Mouse (Mus musculus): ENCODE measurements around the gene Ddx10. TPM values are rescaled to one million over a fixed set of nuclear protein-coding genes. Genes with fewer than 3 reads are reported as not detected.

Gene Ddx10
- 10 to 100 TPM; 20.1 to 20.8 (median 20.3) TPM for total RNA-seq (2022)

DNA sequence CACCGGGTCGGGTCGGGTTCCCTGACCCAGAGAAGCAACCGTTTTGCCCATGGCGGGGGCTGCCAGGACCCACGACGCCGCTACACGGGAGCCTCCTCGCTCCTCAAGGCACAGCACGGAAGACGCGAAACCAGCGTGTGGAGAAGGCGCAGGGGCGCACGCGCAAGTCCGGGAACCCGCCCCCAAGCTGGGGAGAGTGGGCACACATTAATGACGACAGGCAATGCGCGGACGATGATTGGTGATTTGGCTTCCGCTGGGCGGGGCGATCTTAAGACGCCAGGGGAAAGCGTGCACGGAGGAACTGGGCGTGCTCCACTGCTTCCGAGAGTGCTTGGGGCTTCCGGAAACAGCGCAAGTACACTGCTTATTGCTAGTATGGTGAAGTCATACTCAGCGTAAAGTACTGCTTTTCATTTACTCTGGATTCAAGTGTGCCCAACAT is at the start of gene Ddx10:
Gene Ddx10, minus strand, starts transcription at position 101 of the 445 bp plus-strand sequence.
- peak; percentile 97 to 99 for DNase-seq (ENCODE audit: low spot score in 2 of 2)

DNA sequence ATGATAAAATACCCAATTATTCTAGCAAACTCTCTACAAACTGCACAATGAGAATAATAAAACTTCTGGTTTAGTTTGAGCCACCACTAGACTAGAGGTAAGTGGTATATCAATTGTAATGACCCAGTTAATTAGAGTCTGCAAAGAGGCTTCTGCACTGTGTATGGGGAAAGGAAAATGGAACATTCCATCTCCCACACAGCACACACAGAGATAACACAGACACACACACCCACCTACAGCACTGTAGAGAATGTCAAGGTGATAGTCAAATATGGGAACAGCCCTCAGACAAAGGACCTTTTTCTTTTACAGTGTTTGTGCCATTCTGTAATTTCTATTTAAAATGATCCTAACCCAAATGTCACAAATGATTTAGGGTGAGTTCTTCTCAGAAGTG is 45.0 kb upstream of the Ddx10 start:
- DNase-seq (ENCODE audit: low spot score in 2 of 2) = no peak

GRCm38 (mm10) chr9:53290006-53290405 is 42.2 kb upstream of the Ddx10 start:
- no peak for DNase-seq (ENCODE audit: low spot score in 2 of 2)

- no peak for DNase-seq (ENCODE audit: low spot score in 2 of 2)
These were observed 38.9 kb upstream of the Ddx10 start for GRCm38 (mm10) chr9:53286793-53287192.

DNA sequence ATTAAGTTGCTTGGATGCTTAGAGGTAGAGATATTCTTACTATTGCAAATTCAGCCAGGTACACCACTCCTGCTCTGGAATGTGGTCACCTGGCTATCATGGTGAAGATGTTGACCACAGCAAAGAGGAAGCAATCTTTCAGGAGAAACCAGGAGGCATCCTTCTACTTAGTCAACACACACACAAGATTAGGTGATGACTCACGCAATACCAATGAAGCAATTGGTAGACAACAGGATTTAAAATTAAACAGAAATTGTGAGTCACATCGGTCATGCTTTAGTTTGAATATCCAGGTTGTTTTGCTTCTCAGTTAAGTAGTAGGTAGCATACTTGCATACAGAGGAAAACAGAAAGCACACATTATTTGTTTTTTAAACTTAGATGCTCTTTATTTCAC is 31.1 kb upstream of the Ddx10 start:
- no peak for DNase-seq (ENCODE audit: low spot score in 2 of 2)

DNA sequence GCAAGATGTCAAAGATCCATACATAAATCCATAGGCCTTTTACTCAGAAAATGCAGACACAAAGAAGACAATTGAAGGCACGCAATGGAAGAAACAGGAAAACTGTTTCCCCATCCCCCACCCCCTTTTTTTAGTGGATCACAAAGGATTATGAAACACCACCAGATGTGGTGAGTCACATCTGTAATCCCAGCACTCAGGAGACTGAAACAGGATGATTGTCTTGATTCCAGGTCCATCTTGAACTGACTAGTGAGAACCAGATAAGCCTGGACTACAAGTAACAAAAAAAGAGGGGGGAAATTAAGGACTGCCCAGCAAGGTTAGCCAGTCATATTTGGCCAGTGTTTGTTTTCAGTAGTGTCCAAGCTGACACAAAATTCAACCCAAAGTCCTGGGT is 28.5 kb upstream of the Ddx10 start:
- DNase-seq (ENCODE audit: low spot score in 2 of 2) = no peak

- no peak for DNase-seq (ENCODE audit: low spot score in 2 of 2)
These were observed 24.9 kb upstream of the Ddx10 start for GRCm38 (mm10) chr9:53272714-53273113.

DNA sequence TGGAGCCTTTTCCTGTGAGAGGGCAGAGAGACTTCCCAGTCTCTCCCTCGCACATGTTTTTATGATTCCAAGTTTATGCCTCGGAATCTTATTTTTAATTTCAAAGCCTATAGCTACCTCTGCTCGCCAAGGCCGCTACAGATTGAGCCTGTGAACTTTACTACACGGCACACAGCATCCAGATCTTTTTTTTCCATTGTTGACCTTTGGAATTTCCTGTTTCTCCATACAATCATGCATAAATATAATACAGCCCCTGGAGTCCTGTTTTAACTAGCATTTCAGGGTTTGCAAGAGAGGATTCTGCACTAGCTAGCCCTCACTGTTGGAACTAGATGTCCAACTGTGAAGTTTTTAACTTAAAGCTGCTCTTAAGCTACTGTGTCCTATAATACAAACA is 24.4 kb upstream of the Ddx10 start:
- no peak for DNase-seq (ENCODE audit: low spot score in 2 of 2)

DNA sequence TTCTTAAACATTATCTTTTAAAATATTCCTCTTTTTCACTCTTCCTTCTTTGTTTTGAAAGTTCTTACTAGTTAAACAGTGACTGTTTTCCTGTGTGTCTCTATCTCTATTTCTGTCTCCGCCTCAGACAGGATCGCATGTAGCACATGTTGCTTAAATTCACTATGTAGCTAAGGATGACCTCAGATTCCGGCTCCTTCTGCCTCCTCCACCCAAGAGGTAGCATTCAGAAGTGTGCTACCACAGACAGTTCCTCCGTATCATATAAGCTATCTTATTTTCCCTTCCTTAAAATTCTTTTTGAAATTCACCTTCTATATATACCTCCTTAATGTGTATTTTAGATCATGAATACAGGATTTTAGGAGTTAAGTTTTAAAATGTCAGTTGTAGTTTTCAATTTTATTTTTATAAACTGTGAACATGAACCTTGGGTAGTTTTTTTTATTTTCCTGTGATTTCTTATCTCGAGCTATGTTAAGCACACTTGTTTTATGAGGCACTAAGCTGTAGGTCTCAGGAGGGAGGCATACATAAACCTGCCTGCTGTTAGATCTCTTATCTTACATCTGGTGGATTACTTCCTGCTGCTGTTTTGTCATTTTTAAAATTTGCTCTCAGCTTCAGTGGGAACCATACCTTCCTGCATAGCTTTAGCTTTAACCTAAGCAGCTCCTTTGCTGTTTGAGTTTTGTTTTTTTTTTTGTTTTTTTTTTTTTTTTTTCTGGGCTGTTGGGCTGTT is 23.6 kb upstream of the Ddx10 start:
- no peak for DNase-seq (ENCODE audit: low spot score in 2 of 2)

GRCm38 (mm10) chr9:53269466-53269755 is 21.6 kb upstream of the Ddx10 start:
- no peak for DNase-seq (ENCODE audit: low spot score in 2 of 2)

- DNase-seq (ENCODE audit: low spot score in 2 of 2) = no peak
These were observed 21.0 kb upstream of the Ddx10 start for GRCm38 (mm10) chr9:53268731-53269465.

- DNase-seq (ENCODE audit: low spot score in 2 of 2) = no peak
These were observed 20.2 kb upstream of the Ddx10 start for GRCm38 (mm10) chr9:53268036-53268435.

DNA sequence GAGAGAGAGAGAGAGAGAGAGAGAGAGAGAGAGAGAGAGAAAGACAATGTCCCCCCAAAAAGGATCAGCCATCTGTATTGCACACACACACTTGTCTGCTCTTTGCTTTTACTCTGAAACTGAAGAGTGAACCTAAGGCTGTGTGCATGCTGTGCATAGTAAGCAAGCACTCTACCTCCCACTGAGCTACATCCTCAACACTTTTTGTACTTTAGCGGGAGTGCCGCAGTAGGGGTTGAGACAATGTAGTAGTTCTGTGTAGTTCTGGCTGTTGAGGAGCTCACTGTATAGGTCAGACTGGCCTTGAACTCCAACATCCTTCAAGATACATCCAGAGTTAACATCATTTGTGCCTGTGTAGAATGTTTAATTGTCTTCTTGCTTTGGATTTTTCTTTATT is 17.7 kb upstream of the Ddx10 start:
- no peak for DNase-seq (ENCODE audit: low spot score in 2 of 2)

DNA sequence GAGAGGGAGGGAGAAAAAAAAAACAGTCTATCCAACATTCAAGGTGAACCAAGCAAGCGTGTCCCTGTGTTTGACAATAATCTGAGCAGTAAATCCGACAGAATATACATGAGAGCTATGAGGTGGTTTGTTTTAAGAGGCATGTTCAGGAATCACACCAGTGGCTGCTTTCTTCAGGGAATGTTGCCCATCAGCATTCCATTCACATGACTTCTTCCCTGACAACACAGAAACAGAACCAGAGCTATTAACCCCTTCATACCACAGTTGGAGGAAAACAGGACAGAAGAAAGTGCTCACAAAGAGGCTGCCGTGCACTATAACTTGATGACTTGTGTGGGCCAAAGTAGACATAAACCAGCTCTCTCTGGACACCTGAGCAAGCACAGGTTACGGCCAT is 16.5 kb upstream of the Ddx10 start:
- no peak for DNase-seq (ENCODE audit: low spot score in 2 of 2)

DNA sequence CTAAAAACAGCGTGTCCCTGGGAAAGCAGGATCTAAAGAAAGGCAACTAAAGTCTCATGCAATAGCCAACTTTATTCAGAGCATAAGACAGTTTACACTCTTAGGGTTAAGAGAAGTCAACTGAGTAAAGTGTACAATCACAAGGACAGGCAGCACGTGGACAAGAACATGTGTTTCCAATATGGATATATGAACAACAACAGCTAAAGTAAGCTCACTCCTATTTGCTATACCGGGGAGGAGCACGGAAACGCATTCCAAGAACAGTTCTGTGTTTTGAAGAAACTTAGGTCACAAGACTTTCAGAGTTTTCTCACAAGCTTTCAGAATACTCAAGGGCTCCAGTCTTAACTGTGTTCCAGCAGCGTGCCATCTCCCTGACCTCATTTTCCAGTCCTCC is 10.3 kb upstream of the Ddx10 start:
- DNase-seq (ENCODE audit: low spot score in 2 of 2) = no peak

DNA sequence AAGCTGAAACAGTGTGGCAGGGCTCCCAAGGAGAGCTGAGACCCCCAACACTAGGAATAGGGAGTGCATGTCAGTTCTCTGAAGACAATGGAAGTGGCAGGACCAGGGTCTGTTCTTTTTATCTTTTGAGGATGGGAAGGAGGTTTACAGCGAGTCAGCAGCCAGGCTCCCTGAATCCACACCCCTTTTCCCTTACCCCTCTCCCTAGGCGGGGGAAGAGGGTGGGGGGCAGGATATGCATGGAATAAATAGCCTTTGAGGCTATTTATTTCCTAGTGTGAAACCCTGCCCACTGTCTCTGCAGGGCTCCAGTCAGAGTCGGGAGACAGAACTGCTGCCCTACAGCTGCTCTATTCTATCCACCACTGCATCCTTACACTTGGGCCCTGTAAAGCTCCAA is 9.9 kb upstream of the Ddx10 start:
- DNase-seq (ENCODE audit: low spot score in 2 of 2) = no peak

DNA sequence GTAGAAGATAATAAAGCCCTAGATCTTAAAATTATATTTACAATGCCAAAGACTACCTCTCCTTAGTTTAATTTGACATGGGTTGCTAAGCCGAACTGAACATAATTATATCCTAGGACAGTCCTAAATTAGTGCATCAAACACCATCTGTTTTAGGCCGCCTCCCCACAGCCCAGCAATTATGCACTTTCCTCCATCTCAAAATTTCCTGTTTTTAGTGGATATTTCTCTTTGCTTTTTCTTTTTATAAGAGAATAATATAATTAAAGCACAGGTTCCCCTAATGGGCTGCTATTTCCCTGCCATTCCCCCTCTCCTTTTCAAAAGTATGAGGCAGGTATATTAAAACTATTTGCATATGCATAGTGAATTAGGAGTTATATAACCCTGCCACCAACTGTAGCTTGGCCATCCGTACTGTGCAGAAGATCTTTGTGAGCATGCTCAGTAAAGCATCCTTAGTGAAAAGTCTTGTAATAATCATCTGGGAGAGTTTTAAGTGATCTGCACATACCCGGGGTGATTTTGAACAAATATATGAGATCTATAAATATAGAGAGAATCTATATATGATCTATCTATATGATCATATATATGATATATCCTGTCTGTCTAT is 8.9 kb upstream of the Ddx10 start:
- no peak for DNase-seq (ENCODE audit: low spot score in 2 of 2)

DNA sequence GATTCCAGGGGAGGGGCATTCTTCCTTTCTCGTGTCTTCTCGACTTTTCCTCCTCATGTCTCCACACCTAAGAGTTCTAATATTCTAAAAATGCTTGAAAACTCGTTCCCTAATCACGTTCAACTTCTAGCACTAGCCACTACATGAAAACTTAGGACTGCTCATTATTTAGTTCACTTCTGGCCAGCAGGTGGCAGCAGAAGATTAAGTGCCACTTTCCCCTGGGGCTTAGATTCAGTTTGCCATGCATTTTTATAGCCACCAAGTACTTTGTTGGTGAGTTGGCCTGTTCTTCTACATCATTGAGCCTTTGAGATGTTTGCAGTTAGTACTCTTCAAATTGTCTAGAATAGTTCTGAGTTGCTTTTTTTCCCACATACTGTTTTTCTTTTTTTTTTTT is 6.5 kb upstream of the Ddx10 start:
- peak; percentile 56 to 79 for DNase-seq (ENCODE audit: low spot score in 2 of 2)

GRCm38 (mm10) chr9:53247516-53247915 is 337 bp downstream of the Ddx10 start:
- no peak for DNase-seq (ENCODE audit: low spot score in 2 of 2)

GRCm38 (mm10) chr9:53218181-53218580 is 29.7 kb downstream of the Ddx10 start:
- no peak for DNase-seq (ENCODE audit: low spot score in 2 of 2)

DNA sequence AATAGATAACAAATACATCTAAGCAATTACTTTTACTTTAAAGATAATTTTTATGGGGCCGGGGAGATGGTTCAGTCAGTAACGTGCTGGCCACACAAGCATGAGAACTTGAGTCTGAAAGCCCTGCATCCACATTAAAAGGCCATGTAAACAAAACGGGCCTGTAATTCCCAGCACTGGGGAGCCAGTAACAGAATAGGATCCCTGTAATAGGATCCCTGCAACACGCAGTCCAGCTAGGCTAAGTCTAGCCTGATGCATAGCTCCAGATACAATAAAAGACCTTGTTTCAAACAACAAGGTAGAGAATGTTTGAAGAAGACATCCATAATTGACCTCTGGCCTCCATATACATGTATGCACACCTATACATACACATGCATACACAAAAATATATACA is 39.6 kb downstream of the Ddx10 start:
- DNase-seq (ENCODE audit: low spot score in 2 of 2) = no peak

GRCm38 (mm10) chr9:53174590-53174989 is 73.3 kb downstream of the Ddx10 start:
- no peak for DNase-seq (ENCODE audit: low spot score in 2 of 2)

- DNase-seq (ENCODE audit: low spot score in 2 of 2) = no peak
These were observed 74.6 kb downstream of the Ddx10 start for GRCm38 (mm10) chr9:53173258-53173657.

Data from layer of hippocampus, adult 8-10 months (tissue).